Mouse (Mus musculus) megakaryocyte, embryonic 14.5 days (primary cell): ENCODE results near the gene 1700025G04Rik.

ENCODE experiments used
- FLI1 ChIP-seq: IDR thresholded peaks from 2 replicates; pipeline ENCODE4 v1.6.1; 2012; ENCODE audit warnings: low read length, inconsistent platforms, mixed read lengths
- GATA1 ChIP-seq: IDR thresholded peaks from 3 replicates; pipeline ENCODE4 v1.6.1; 2012; ENCODE audit warnings: mixed read lengths, low read length, inconsistent platforms, borderline replicate concordance

DNA sequence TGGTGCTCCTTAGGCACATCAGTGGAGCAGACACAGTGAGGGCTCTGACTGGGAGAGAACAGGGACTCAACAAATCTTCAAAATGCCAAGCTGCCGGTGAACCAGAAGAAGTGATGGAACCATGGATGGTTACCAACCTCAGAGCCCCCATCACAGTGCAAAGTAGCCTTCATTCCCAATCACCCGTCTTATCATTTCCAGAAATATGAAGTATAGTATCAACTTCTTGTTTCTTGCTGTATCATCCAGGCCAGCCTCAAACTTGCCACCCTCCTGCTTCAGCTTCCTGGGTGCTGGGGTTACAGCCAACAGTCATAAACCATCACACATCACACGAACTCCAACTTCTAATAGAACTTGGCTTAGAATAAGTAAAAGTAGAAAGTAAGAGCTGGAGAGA lies 73.3 kb downstream of the 1700025G04Rik start:
- TF ChIP-seq GATA1 (no peak), FLI1 (no peak)
